ENCODE assay signal across 9 mouse cellular contexts in the genomic region with DNA sequence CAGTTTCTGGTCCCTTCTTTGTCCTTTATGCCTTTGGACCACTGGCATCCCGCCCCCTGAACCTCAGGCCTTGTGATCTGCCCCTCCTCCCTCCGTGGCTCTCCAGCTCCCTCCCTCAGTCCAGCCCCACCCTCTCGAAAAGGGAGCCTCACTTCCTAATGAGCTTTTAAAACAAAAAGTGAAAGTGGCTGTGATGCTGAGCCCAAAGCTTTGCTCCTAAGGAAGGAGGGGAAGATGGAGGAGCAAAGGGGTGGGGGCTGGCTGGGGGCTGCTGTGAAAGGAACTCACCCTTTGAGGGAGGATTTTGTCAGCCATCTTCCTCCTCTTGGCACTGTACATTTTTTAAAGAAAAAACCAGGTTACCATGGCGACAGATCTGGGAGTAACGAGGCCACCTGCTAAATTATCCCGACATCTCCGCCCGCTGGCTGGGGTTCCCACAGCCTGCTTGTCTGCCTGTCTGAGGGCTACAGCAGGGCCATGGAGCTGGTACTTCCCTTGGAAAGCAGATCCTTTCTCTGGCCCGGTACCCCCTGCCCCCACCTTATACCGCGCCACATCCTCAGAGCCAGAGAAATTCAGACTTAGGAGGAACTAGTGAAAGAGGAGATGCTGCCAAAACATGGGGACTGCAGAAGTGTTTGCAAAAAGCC. TPM values are rescaled to one million over a fixed set of nuclear protein-coding genes. Genes with fewer than 3 reads are reported as not detected.
A peak's percentile ranks its signal among the peaks of the same experiment; 100 is the strongest.
DNase-seq lines count a peak whose midpoint lies in the region; ATAC-seq lines count a peak whose summit lies in the region.
"Had no signal": no experiment of that assay in that cellular context is flagged by ENCODE, and none has a peak within 500 bp of the region (broad histone marks: within the 10 kb centered on the region; RNA-seq: fewer than 3 reads in every experiment).

No protein-coding gene starts in this region.

- H3K4me1 ChIP-seq in liver, embryonic 15.5 days (replicated peaks): peaks cover 31% of the 10 kb centered on the region
- peaks cover 33% of the 10 kb centered on the region for H3K4me1 ChIP-seq in liver, embryonic 12.5 days
- H3K4me1 ChIP-seq in heart, embryonic 12.5 days (replicated peaks): peaks cover 53% of the 10 kb centered on the region
- peaks cover 67% of the 10 kb centered on the region for H3K4me1 ChIP-seq in midbrain, embryonic 15.5 days

- no peak for ATAC-seq in liver, embryonic 15.5 days (ENCODE audit: insufficient read depth)
- no peak for ATAC-seq in liver, embryonic 12.5 days
- no peak for ATAC-seq in heart, embryonic 12.5 days (ENCODE audit: insufficient number of reproducible peaks, low FRiP score)
- ATAC-seq in midbrain, embryonic 15.5 days (replicated peaks): peak; percentile 29
- ATAC-seq in monocyte, adult 5-6 weeks (replicated peaks; ENCODE audit: insufficient number of reproducible peaks, low FRiP score, low TSS enrichment, poor library complexity, severe bottlenecking): no peak

- H3K4me2 ChIP-seq in liver, embryonic 15.5 days: peak overlapping the region; percentile 15
- H3K4me2 ChIP-seq in liver, embryonic 12.5 days: no peak overlapping the region
- H3K4me2 ChIP-seq in heart, embryonic 12.5 days: no peak overlapping the region
- H3K4me2 ChIP-seq in midbrain, embryonic 15.5 days: peak overlapping the region; percentile 64

- peak; percentile 52 to 60 for DNase-seq in cerebellum, postnatal 25 days
- peak; percentile 63 to 69 for DNase-seq in layer of hippocampus, postnatal 10 days (ENCODE audit: low spot score in 2 of 2)
- DNase-seq in urinary bladder, postnatal 10 days (ENCODE audit: low spot score): no peak

- H3K9ac ChIP-seq in liver, embryonic 15.5 days: no peak overlapping the region
- no peak overlapping the region for H3K9ac ChIP-seq in liver, embryonic 12.5 days
- peak overlapping the region; percentile 7; the same call in 1 of the 2 replicates for H3K9ac ChIP-seq in heart, embryonic 12.5 days
- peak overlapping the region; percentile 40 for H3K9ac ChIP-seq in midbrain, embryonic 15.5 days

- no peaks in the 10 kb centered on the region for H3K9me3 ChIP-seq in liver, embryonic 15.5 days (replicated peaks)
- no peaks in the 10 kb centered on the region for H3K9me3 ChIP-seq in liver, embryonic 12.5 days (replicated peaks)
- H3K9me3 ChIP-seq in heart, embryonic 12.5 days (replicated peaks): no peaks in the 10 kb centered on the region
- no peaks in the 10 kb centered on the region for H3K9me3 ChIP-seq in midbrain, embryonic 15.5 days

- WGBS in liver, embryonic 15.5 days (ENCODE audit: insufficient replicate concordance): 23% methylated on average over 11 of the region's 11 CpGs
- WGBS in liver, embryonic 12.5 days (ENCODE audit: insufficient replicate concordance): 22% methylated on average over 11 of the region's 11 CpGs
- WGBS in heart, embryonic 12.5 days: 53% methylated on average over 11 of the region's 11 CpGs
- WGBS in midbrain, embryonic 15.5 days: 4% methylated on average over 11 of the region's 11 CpGs

- no peak overlapping the region for H3K4me3 ChIP-seq in liver, embryonic 15.5 days (replicated peaks)
- no peak overlapping the region for H3K4me3 ChIP-seq in liver, embryonic 12.5 days
- H3K4me3 ChIP-seq in heart, embryonic 12.5 days: no peak overlapping the region
- peak overlapping the region; percentile 29 for H3K4me3 ChIP-seq in midbrain, embryonic 15.5 days

- H3K27me3 ChIP-seq in liver, embryonic 15.5 days: peaks cover 80% of the 10 kb centered on the region
- H3K27me3 ChIP-seq in liver, embryonic 12.5 days (replicated peaks): peaks cover 92% of the 10 kb centered on the region
- H3K27me3 ChIP-seq in heart, embryonic 12.5 days (replicated peaks): no peaks in the 10 kb centered on the region
- no peaks in the 10 kb centered on the region for H3K27me3 ChIP-seq in midbrain, embryonic 15.5 days (replicated peaks)

- no peak overlapping the region for H3K27ac ChIP-seq in liver, embryonic 15.5 days (replicated peaks)
- no peak overlapping the region for H3K27ac ChIP-seq in liver, embryonic 12.5 days
- H3K27ac ChIP-seq in heart, embryonic 12.5 days (ENCODE audit: poor library complexity, severe bottlenecking): no peak overlapping the region
- H3K27ac ChIP-seq in midbrain, embryonic 15.5 days: peak overlapping the region; percentile 93

- no peaks in the 10 kb centered on the region for H3K36me3 ChIP-seq in liver, embryonic 15.5 days (replicated peaks)
- H3K36me3 ChIP-seq in liver, embryonic 12.5 days: peaks cover 6% of the 10 kb centered on the region; the same call in 1 of the 2 replicates
- H3K36me3 ChIP-seq in heart, embryonic 12.5 days: peaks cover 52% of the 10 kb centered on the region
- peaks cover 30% of the 10 kb centered on the region for H3K36me3 ChIP-seq in midbrain, embryonic 15.5 days (replicated peaks)

RNA-seq across cellular contexts. Expression of a gene that starts 10.1 kb away (rescaled TPM):
- 10.5 and 13.4 TPM in 2 replicates for polyA plus RNA-seq in liver, embryonic 15.5 days (2015; fragmentation: Nextera tagmentation; extraction: Ambion mirVana)
- 16.6 and 17.6 TPM in 2 replicates for polyA plus RNA-seq in liver, embryonic 12.5 days (2016; fragmentation: Nextera tagmentation; extraction: Ambion mirVana)
- 20.1 and 22.8 TPM in 2 replicates for polyA plus RNA-seq in heart, embryonic 12.5 days (2016; fragmentation: Nextera tagmentation; extraction: Ambion mirVana)
- total RNA-seq in layer of hippocampus, postnatal 10 days (2021): 10 to 100 TPM; 54.6 to 64.1 TPM
- 22.1 and 23.0 TPM in 2 replicates for polyA plus RNA-seq in midbrain, embryonic 15.5 days (2015; fragmentation: Nextera tagmentation; extraction: Ambion mirVana)
- 13.2 to 33.8 TPM (median 15.2 TPM) in 3 replicates for total RNA-seq in monocyte, adult 5-6 weeks (2017)

RNA-seq across cellular contexts. Expression of a gene that starts 19.4 kb away (rescaled TPM):
- 43.2 and 44.4 TPM in 2 replicates for polyA plus RNA-seq in liver, embryonic 15.5 days (2015; fragmentation: Nextera tagmentation; extraction: Ambion mirVana)
- 93.7 and 95.9 TPM in 2 replicates for polyA plus RNA-seq in liver, embryonic 12.5 days (2016; fragmentation: Nextera tagmentation; extraction: Ambion mirVana)
- polyA plus RNA-seq in heart, embryonic 12.5 days (2016; fragmentation: Nextera tagmentation; extraction: Ambion mirVana): 79.0 and 80.6 TPM in 2 replicates
- total RNA-seq in layer of hippocampus, postnatal 10 days (2021): 10 to 100 TPM; 53.2 to 57.3 TPM
- 83.8 and 86.4 TPM in 2 replicates for polyA plus RNA-seq in midbrain, embryonic 15.5 days (2015; fragmentation: Nextera tagmentation; extraction: Ambion mirVana)
- 33.8 to 45.3 TPM (median 42.1 TPM) in 3 replicates for total RNA-seq in monocyte, adult 5-6 weeks (2017)

RNA-seq across cellular contexts. Expression of a gene that starts 27.6 kb away (rescaled TPM):
- 1.3 and 1.5 TPM in 2 replicates for polyA plus RNA-seq in liver, embryonic 15.5 days (2015; fragmentation: Nextera tagmentation; extraction: Ambion mirVana)
- polyA plus RNA-seq in liver, embryonic 12.5 days (2016; fragmentation: Nextera tagmentation; extraction: Ambion mirVana): 5.8 and 8.3 TPM in 2 replicates
- polyA plus RNA-seq in heart, embryonic 12.5 days (2016; fragmentation: Nextera tagmentation; extraction: Ambion mirVana): 86.4 and 90.3 TPM in 2 replicates
- total RNA-seq in layer of hippocampus, postnatal 10 days (2021): 100 to 1,000 TPM; 136 to 148 TPM
- 182 and 186 TPM in 2 replicates for polyA plus RNA-seq in midbrain, embryonic 15.5 days (2015; fragmentation: Nextera tagmentation; extraction: Ambion mirVana)
- total RNA-seq in monocyte, adult 5-6 weeks (2017): 1.3 to 8.1 TPM (median 3.0 TPM) in 3 replicates

RNA-seq across cellular contexts. Expression of a gene that starts 40.0 kb away (rescaled TPM):
- not detected in 2 replicates for polyA plus RNA-seq in liver, embryonic 15.5 days (2015; fragmentation: Nextera tagmentation; extraction: Ambion mirVana)
- polyA plus RNA-seq in liver, embryonic 12.5 days (2016; fragmentation: Nextera tagmentation; extraction: Ambion mirVana): 0.05 TPM in 1 of 2 replicates, not detected in the other
- polyA plus RNA-seq in heart, embryonic 12.5 days (2016; fragmentation: Nextera tagmentation; extraction: Ambion mirVana): not detected in 2 replicates
- total RNA-seq in layer of hippocampus, postnatal 10 days (2021): not detected
- polyA plus RNA-seq in midbrain, embryonic 15.5 days (2015; fragmentation: Nextera tagmentation; extraction: Ambion mirVana): 0.06 TPM in 1 of 2 replicates, not detected in the other
- total RNA-seq in monocyte, adult 5-6 weeks (2017): not detected in 3 replicates
- total RNA-seq: layer of hippocampus, postnatal 25 days had no signal

RNA-seq across cellular contexts. Expression of a gene that starts 55.9 kb away (rescaled TPM):
- polyA plus RNA-seq in liver, embryonic 15.5 days (2015; fragmentation: Nextera tagmentation; extraction: Ambion mirVana): 0.07 and 0.12 TPM in 2 replicates
- 0.11 TPM in 1 of 2 replicates, not detected in the other for polyA plus RNA-seq in liver, embryonic 12.5 days (2016; fragmentation: Nextera tagmentation; extraction: Ambion mirVana)
- polyA plus RNA-seq in heart, embryonic 12.5 days (2016; fragmentation: Nextera tagmentation; extraction: Ambion mirVana): 3.7 and 4.7 TPM in 2 replicates
- under 1 TPM; 0.38 to 0.41 TPM for total RNA-seq in layer of hippocampus, postnatal 10 days (2021)
- 0.06 and 0.11 TPM in 2 replicates for polyA plus RNA-seq in midbrain, embryonic 15.5 days (2015; fragmentation: Nextera tagmentation; extraction: Ambion mirVana)
- total RNA-seq in monocyte, adult 5-6 weeks (2017): not detected in 3 replicates

Comparison
In these comparisons a context has a peak if more than half of its experiments do, and no peak if none do; other contexts are left out.
1. H3K4me2 ChIP-seq: peak in liver, embryonic 15.5 days (single experiment) and midbrain, embryonic 15.5 days (single experiment); none in liver, embryonic 12.5 days (single experiment) and heart, embryonic 12.5 days (single experiment).
2. H3K9ac ChIP-seq: peak in heart, embryonic 12.5 days (single experiment) and midbrain, embryonic 15.5 days (single experiment); none in liver, embryonic 15.5 days (single experiment) and liver, embryonic 12.5 days (single experiment).